Mouse (Mus musculus) gastrocnemius, adult 2 months (tissue): ENCODE data around the gene Large1. TPM values are rescaled to one million over a fixed set of nuclear protein-coding genes. Genes with fewer than 3 reads are reported as not detected.

Source experiments
- DNase-seq: peaks from one replicate; pipeline ENCODE4 v3.0.0; 2022
- H3K27ac ChIP-seq: fragments of 200-600 bp; 2 replicates; pipeline ENCODE4 v1.8.1; 2022; ENCODE audit warnings: mild to moderate bottlenecking
- H3K4me3 ChIP-seq: fragments of 200-600 bp; 2 replicates; pipeline ENCODE4 v1.8.1; 2022; ENCODE audit warnings: mild to moderate bottlenecking, moderate library complexity
- CTCF ChIP-seq: fragments of 200-600 bp; IDR thresholded peaks from 2 replicates; pipeline ENCODE4 v1.8.1; 2022; ENCODE audit warnings: antibody characterized with exemption, mild to moderate bottlenecking, moderate library complexity
- intact Hi-C: fragments of 180-260 bp; cut with DNase I; formaldehyde crosslinking; loops from one replicate; pipeline ENCODE4 v1.15.1; 2025
- total RNA-seq, 2 experiments: library from RNA; stranded (reverse); gene quantifications; 2 replicates each; pipeline ENCODE4 v1.2.3; 2021

Gene Large1
- total RNA-seq, 2 experiments from 2014 or later = 25.3 to 29.6 TPM

- H3K27ac ChIP-seq = no peak overlapping the region
- intact Hi-C loops = no loop called here
- TF ChIP-seq CTCF = no peak
- DNase-seq = no peak
- no peak overlapping the region for H3K4me3 ChIP-seq
These were observed 470.3 kb downstream of the Large1 start for GRCm38 (mm10) chr8:72883033-72883432.

- H3K27ac ChIP-seq = no peak overlapping the region
- no peak for DNase-seq
- no peak overlapping the region for H3K4me3 ChIP-seq
- intact Hi-C loops = no loop called here
- no peak for TF ChIP-seq CTCF
These were observed 479.9 kb downstream of the Large1 start for GRCm38 (mm10) chr8:72873411-72873810.

- TF ChIP-seq CTCF = no peak
- Histone ChIP-seq H3K4me3 (no peak overlapping the region), H3K27ac (no peak overlapping the region)
- intact Hi-C loops = no loop called here
- no peak for DNase-seq
These were observed 506.5 kb downstream of the Large1 start for GRCm38 (mm10) chr8:72846881-72847280.

- intact Hi-C loops = no loop called here
- no peak for TF ChIP-seq CTCF
- no peak for DNase-seq
- Histone ChIP-seq H3K4me3 (no peak overlapping the region), H3K27ac (no peak overlapping the region)
These were observed 517.5 kb downstream of the Large1 start for GRCm38 (mm10) chr8:72835863-72836262.

GRCm38 (mm10) chr8:72833112-72833511 is 520.2 kb downstream of the Large1 start:
- no peak for TF ChIP-seq CTCF
- intact Hi-C loops = no loop called here
- DNase-seq = no peak

GRCm38 (mm10) chr8:72832371-72832770 is 521.0 kb downstream of the Large1 start:
- TF ChIP-seq CTCF = no peak
- intact Hi-C loops = no loop called here
- H3K27ac ChIP-seq = no peak overlapping the region
- no peak overlapping the region for H3K4me3 ChIP-seq
- DNase-seq = no peak

More at GRCm38 (mm10) chr8:72833112-72833511, 520.2 kb downstream of the Large1 start:
- Histone ChIP-seq H3K4me3 (no peak overlapping the region), H3K27ac (no peak overlapping the region)

- intact Hi-C loops = no loop called here
These were observed 535.5 kb downstream of the Large1 start for GRCm38 (mm10) chr8:72817655-72818349.

GRCm38 (mm10) chr8:72816679-72817078 is 536.7 kb downstream of the Large1 start:
- Histone ChIP-seq H3K27ac (peak overlapping the region; percentile 8; the same call in 1 of the 2 replicates), H3K4me3 (no peak overlapping the region)
- DNase-seq = no peak
- intact Hi-C loops = no loop called here
- no peak for TF ChIP-seq CTCF

More at GRCm38 (mm10) chr8:72817655-72818349, 535.5 kb downstream of the Large1 start:
- Histone ChIP-seq H3K4me3 (no peak overlapping the region), H3K27ac (no peak overlapping the region)
- DNase-seq = no peak
- TF ChIP-seq CTCF = no peak

- intact Hi-C loops = no loop called here
- Histone ChIP-seq H3K27ac (no peak overlapping the region), H3K4me3 (no peak overlapping the region)
- no peak for TF ChIP-seq CTCF
- DNase-seq = no peak
These were observed 537.7 kb downstream of the Large1 start for GRCm38 (mm10) chr8:72815681-72816080.

GRCm38 (mm10) chr8:72812690-72813089 is 540.6 kb downstream of the Large1 start:
- Histone ChIP-seq H3K27ac (no peak overlapping the region), H3K4me3 (no peak overlapping the region)
- peak; percentile 31 for TF ChIP-seq CTCF
- intact Hi-C loops = no loop called here
- no peak for DNase-seq

- no peak for DNase-seq
- intact Hi-C loops = no loop called here
- H3K27ac ChIP-seq = no peak overlapping the region
- no peak overlapping the region for H3K4me3 ChIP-seq
- no peak for TF ChIP-seq CTCF
These were observed 551.8 kb downstream of the Large1 start for GRCm38 (mm10) chr8:72801583-72801982.

GRCm38 (mm10) chr8:72780644-72781043 is 572.7 kb downstream of the Large1 start:
- H3K4me3 ChIP-seq = no peak overlapping the region
- no peak overlapping the region for H3K27ac ChIP-seq
- intact Hi-C loops = no loop called here
- DNase-seq = no peak
- no peak for TF ChIP-seq CTCF

- DNase-seq = no peak
- H3K27ac ChIP-seq = no peak overlapping the region
- TF ChIP-seq CTCF = no peak
These were observed 575.5 kb downstream of the Large1 start for GRCm38 (mm10) chr8:72777797-72778196.

GRCm38 (mm10) chr8:72766777-72767176 is 586.6 kb downstream of the Large1 start:
- no peak for TF ChIP-seq CTCF
- Histone ChIP-seq H3K27ac (no peak overlapping the region), H3K4me3 (no peak overlapping the region)
- no peak for DNase-seq
- intact Hi-C loops = no loop called here

More at GRCm38 (mm10) chr8:72777797-72778196, 575.5 kb downstream of the Large1 start:
- intact Hi-C loops = no loop called here
- no peak overlapping the region for H3K4me3 ChIP-seq
